Mouse (Mus musculus) intestine, embryonic 14.5 days (tissue): Measurements from ENCODE around the gene Moap1. TPM values are rescaled to one million over a fixed set of nuclear protein-coding genes. Genes with fewer than 3 reads are reported as not detected.
A peak's percentile ranks its signal among the peaks of the same experiment; 100 is the strongest.

Experiments
- ATAC-seq: fragments of 200-750 bp; cut with Nextera tagmentation; replicated peaks from 2 replicates; pipeline ENCODE4 v1.8.0; 2017; ENCODE audit warnings: low read depth, moderate number of reproducible peaks, moderate TSS enrichment, moderate library complexity; ENCODE audit not compliant: low FRiP score, low TSS enrichment
- DNase-seq: peaks from one replicate; pipeline ENCODE4 v3.0.0-alpha.2; 2018; ENCODE audit warnings: low spot score
- H3K27ac ChIP-seq: fragments of 300-500 bp; sonication (generic); 2 replicates; pipeline ENCODE4 v1.5.1; 2014; ENCODE audit warnings: low read depth, mild to moderate bottlenecking, control low read depth
- H3K27me3 ChIP-seq: fragments of 300-500 bp; sonication (generic); replicated peaks from 2 replicates; pipeline ENCODE4 v1.6.1; 2014; ENCODE audit warnings: low read length, control low read depth; ENCODE audit not compliant: control insufficient read depth, insufficient read depth
- H3K36me3 ChIP-seq: fragments of 300-500 bp; sonication (generic); 2 replicates; pipeline ENCODE4 v1.6.1; 2014; ENCODE audit warnings: low read length, control low read depth; ENCODE audit not compliant: control insufficient read depth, insufficient read depth
- H3K4me1 ChIP-seq: fragments of 300-500 bp; sonication (generic); replicated peaks from 2 replicates; pipeline ENCODE4 v1.6.1; 2014; ENCODE audit warnings: low read length, control low read depth, mixed read lengths; ENCODE audit not compliant: control insufficient read depth, insufficient read depth
- H3K4me2 ChIP-seq: fragments of 300-500 bp; sonication (generic); 2 replicates; pipeline ENCODE4 v1.6.1; 2014; ENCODE audit warnings: low read length
- H3K4me3 ChIP-seq: fragments of 300-500 bp; sonication (generic); 2 replicates; pipeline ENCODE4 v1.5.1; 2014; ENCODE audit warnings: low read depth, low read length, control low read depth, mixed read lengths
- H3K9ac ChIP-seq: fragments of 300-500 bp; sonication (generic); 2 replicates; pipeline ENCODE4 v1.6.1; 2014; ENCODE audit warnings: mild to moderate bottlenecking, low read length
- H3K9me3 ChIP-seq: fragments of 300-500 bp; sonication (generic); 2 replicates; pipeline ENCODE4 v1.6.1; 2016; ENCODE audit warnings: low read length, control low read depth; ENCODE audit not compliant: control insufficient read depth
- WGBS: fragments of 180-500 bp; shearing (Covaris S2); extraction: QIAGEN DNeasy Blood & Tissue Kit; methylation state at CpG from one replicate; pipeline ENCODE4 v1.1.7; 2014; 5-methylcytosine and 5-hydroxymethylcytosine counted together
- polyA plus RNA-seq: library from polyadenylated mRNA; unstranded; fragments of >200 nt; fragmentation: Nextera tagmentation; extraction: Ambion mirVana; gene quantifications from 2 replicates; pipeline ENCODE4 v1.2.1, GENCODE M21; 2014

The Moap1 gene
- polyA plus RNA-seq, 1 experiment from 2014 or later, result 21.0 TPM

- ATAC-seq, result no peak
- no peaks in the 10 kb centered on the region for H3K36me3 ChIP-seq
- H3K4me3 ChIP-seq, result no peak overlapping the region
- 78% methylated on average over 10 of the region's 10 CpGs for WGBS
- no peak overlapping the region for H3K9ac ChIP-seq
- H3K27me3 ChIP-seq, result no peaks in the 10 kb centered on the region
- H3K4me1 ChIP-seq, result no peaks in the 10 kb centered on the region
- DNase-seq, result no peak
- no peak overlapping the region for H3K4me2 ChIP-seq
- H3K27ac ChIP-seq, result no peak overlapping the region
- no peaks in the 10 kb centered on the region for H3K9me3 ChIP-seq
Measured at GRCm38 (mm10) chr12:102714654-102715395, 28.6 kb downstream of the Moap1 start.

- H3K27ac ChIP-seq, result no peak overlapping the region
- H3K4me1 ChIP-seq, result no peaks in the 10 kb centered on the region
- ATAC-seq, result no peak
- no peaks in the 10 kb centered on the region for H3K36me3 ChIP-seq
- no peak for DNase-seq
- no peaks in the 10 kb centered on the region for H3K27me3 ChIP-seq
- WGBS, result 58% methylated on average over 2 of the region's 2 CpGs
- no peak overlapping the region for H3K9ac ChIP-seq
- H3K9me3 ChIP-seq, result no peaks in the 10 kb centered on the region
- H3K4me2 ChIP-seq, result no peak overlapping the region
- H3K4me3 ChIP-seq, result no peak overlapping the region
Measured at GRCm38 (mm10) chr12:102714116-102714515, 29.3 kb downstream of the Moap1 start.

GRCm38 (mm10) chr12:102713153-102713865 is 30.2 kb downstream of the Moap1 start:
- ATAC-seq, result no peak
- Histone ChIP-seq H3K4me2 (no peak overlapping the region), H3K4me1 (no peaks in the 10 kb centered on the region)

GRCm38 (mm10) chr12:102710851-102711375 is 32.5 kb downstream of the Moap1 start:
- no peak overlapping the region for H3K4me2 ChIP-seq
- no peak overlapping the region for H3K9ac ChIP-seq
- no peaks in the 10 kb centered on the region for H3K9me3 ChIP-seq
- no peaks in the 10 kb centered on the region for H3K36me3 ChIP-seq
- DNase-seq (no peak), ATAC-seq (no peak)
- 61% methylated on average over 4 of the region's 4 CpGs for WGBS
- no peak overlapping the region for H3K27ac ChIP-seq
- H3K4me1 ChIP-seq, result peaks cover under 1% of the 10 kb centered on the region; the same call in 1 of the 2 replicates
- H3K4me3 ChIP-seq, result no peak overlapping the region
- H3K27me3 ChIP-seq, result no peaks in the 10 kb centered on the region

More at GRCm38 (mm10) chr12:102713153-102713865, 30.2 kb downstream of the Moap1 start:
- H3K4me3 ChIP-seq, result no peak overlapping the region
- H3K36me3 ChIP-seq, result no peaks in the 10 kb centered on the region
- DNase-seq, result no peak
- WGBS, result 64% methylated on average over 20 of the region's 20 CpGs
- H3K9me3 ChIP-seq, result no peaks in the 10 kb centered on the region
- no peak overlapping the region for H3K9ac ChIP-seq
- H3K27ac ChIP-seq, result no peak overlapping the region
- H3K27me3 ChIP-seq, result no peaks in the 10 kb centered on the region

GRCm38 (mm10) chr12:102709896-102710295 is 33.6 kb downstream of the Moap1 start:
- Histone ChIP-seq H3K4me2 (no peak overlapping the region), H3K4me1 (peaks cover 6% of the 10 kb centered on the region), H3K9me3 (no peaks in the 10 kb centered on the region), H3K27me3 (no peaks in the 10 kb centered on the region), H3K4me3 (no peak overlapping the region), H3K9ac (no peak overlapping the region), H3K36me3 (no peaks in the 10 kb centered on the region), H3K27ac (no peak overlapping the region)
- ATAC-seq (no peak), DNase-seq (no peak)
- 78% methylated on average over 5 of the region's 5 CpGs for WGBS

GRCm38 (mm10) chr12:102708220-102708619 is 35.2 kb downstream of the Moap1 start:
- no peak for ATAC-seq
- WGBS, result 79% methylated on average over 11 of the region's 11 CpGs

GRCm38 (mm10) chr12:102706833-102707463 is 36.5 kb downstream of the Moap1 start:
- Histone ChIP-seq H3K4me3 (no peak overlapping the region), H3K27ac (no peak overlapping the region), H3K4me1 (peaks cover 21% of the 10 kb centered on the region), H3K4me2 (no peak overlapping the region), H3K27me3 (no peaks in the 10 kb centered on the region), H3K9me3 (no peaks in the 10 kb centered on the region), H3K9ac (no peak overlapping the region), H3K36me3 (no peaks in the 10 kb centered on the region)
- DNase-seq, result no peak
- ATAC-seq, result no peak
- WGBS, result 87% methylated on average over 10 of the region's 10 CpGs

More at GRCm38 (mm10) chr12:102708220-102708619, 35.2 kb downstream of the Moap1 start:
- Histone ChIP-seq H3K36me3 (no peaks in the 10 kb centered on the region), H3K4me2 (no peak overlapping the region), H3K9ac (no peak overlapping the region), H3K4me1 (peaks cover 14% of the 10 kb centered on the region), H3K9me3 (no peaks in the 10 kb centered on the region), H3K4me3 (no peak overlapping the region), H3K27me3 (no peaks in the 10 kb centered on the region), H3K27ac (no peak overlapping the region)
- DNase-seq, result no peak

GRCm38 (mm10) chr12:102705906-102706640 is 37.4 kb downstream of the Moap1 start:
- peaks cover 21% of the 10 kb centered on the region for H3K4me1 ChIP-seq
- H3K4me2 ChIP-seq, result peak overlapping the region; percentile 79
- H3K36me3 ChIP-seq, result no peaks in the 10 kb centered on the region
- H3K27ac ChIP-seq, result no peak overlapping the region
- 63% methylated on average over 6 of the region's 6 CpGs for WGBS
- H3K9ac ChIP-seq, result 0 out of 2 replicates have a peak overlapping the region, but pooled peaks have one; percentile 22
- DNase-seq (no peak), ATAC-seq (no peak)
- H3K4me3 ChIP-seq, result peak overlapping the region; percentile 65
- no peaks in the 10 kb centered on the region for H3K9me3 ChIP-seq
- no peaks in the 10 kb centered on the region for H3K27me3 ChIP-seq
